ENCODE assay signal across 21 mouse cellular contexts in genomic region chr16:21320284-21320683, GRCm38 (mm10).
"Had no signal": no experiment of that assay in that cellular context is flagged by ENCODE, and none has a peak within 500 bp of the region (broad histone marks: within the 10 kb centered on the region; RNA-seq: fewer than 3 reads in every experiment).

No protein-coding gene starts in this region.

- H3K4me3 ChIP-seq: limb, embryonic 12.5 days; limb, embryonic 15.5 days; liver, embryonic 13.5 days; midbrain, embryonic 10.5 days; midbrain, embryonic 13.5 days; neural tube, embryonic 12.5 days; neural tube, embryonic 15.5 days; stomach, embryonic 15.5 days had no signal

- DNase-seq: kidney, adult 18-20 months; kidney, adult 9 months; kidney, postnatal 14 days; kidney, postnatal 4 days; left cerebral cortex, postnatal 4 days; liver, embryonic 13.5 days; lung, adult 2 months; lung, postnatal 14 days; lung, postnatal 4 days; right cerebral cortex, adult 18-20 months; right cerebral cortex, postnatal 14 days; right cerebral cortex, postnatal 4 days; thymus, postnatal 25 days had no signal

- ATAC-seq: midbrain, embryonic 13.5 days; midbrain, embryonic 16.5 days had no signal

- H3K27ac ChIP-seq: limb, embryonic 12.5 days; liver, embryonic 13.5 days; midbrain, embryonic 10.5 days; midbrain, embryonic 13.5 days; neural tube, embryonic 12.5 days; neural tube, embryonic 15.5 days; stomach, embryonic 15.5 days had no signal
